ENCODE assay signal across 32 mouse cellular contexts in the genomic region with DNA sequence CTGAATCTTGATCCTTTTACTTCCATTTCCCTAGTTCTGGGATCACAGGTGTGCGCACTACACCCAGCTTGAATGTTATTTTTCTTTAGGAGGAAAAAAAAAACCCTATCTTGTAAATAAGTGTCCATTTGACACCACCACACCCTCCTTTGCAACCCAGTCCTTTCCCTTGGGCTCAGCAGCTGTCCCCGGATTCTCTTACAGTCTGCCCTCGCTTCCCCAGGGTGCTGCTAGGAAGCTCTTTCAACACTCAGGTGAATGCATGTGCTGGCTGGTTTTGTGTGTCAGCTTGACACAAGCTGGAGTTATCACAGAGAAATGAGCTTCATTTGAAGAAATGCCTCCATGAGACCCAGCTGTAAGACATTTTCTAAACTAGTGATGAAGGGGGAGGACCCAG. TPM values are rescaled to one million over a fixed set of nuclear protein-coding genes. Genes with fewer than 3 reads are reported as not detected.
"Had no signal": no experiment of that assay in that cellular context is flagged by ENCODE, and none has a peak within 500 bp of the region (broad histone marks: within the 10 kb centered on the region; RNA-seq: fewer than 3 reads in every experiment).

No protein-coding gene starts in this region.

- H3K4me2 ChIP-seq: heart, embryonic 12.5 days; hindbrain, embryonic 12.5 days; hindbrain, embryonic 14.5 days; intestine, embryonic 15.5 days; limb, embryonic 12.5 days; liver, embryonic 11.5 days; liver, embryonic 13.5 days had no signal

- H3K4me1 ChIP-seq: heart, embryonic 10.5 days; hindbrain, embryonic 10.5 days; hindbrain, embryonic 12.5 days; intestine, embryonic 15.5 days; liver, embryonic 13.5 days had no signal

- ATAC-seq: inflammation-experienced regulatory T-cells, adult 6 months; intestine, postnatal 0 days had no signal

- H3K4me3 ChIP-seq: heart, adult 2 months; heart, embryonic 10.5 days; heart, embryonic 12.5 days; hindbrain, embryonic 10.5 days; hindbrain, embryonic 12.5 days; intestine, embryonic 15.5 days; layer of hippocampus, adult 2 months; left cerebral cortex, adult 2 months; limb, embryonic 10.5 days; limb, embryonic 12.5 days; liver, embryonic 13.5 days had no signal

- H3K27me3 ChIP-seq: hindbrain, embryonic 12.5 days; intestine, embryonic 15.5 days had no signal

- H3K27ac ChIP-seq: heart, adult 2 months; heart, embryonic 10.5 days; hindbrain, embryonic 10.5 days; hindbrain, embryonic 12.5 days; hindbrain, embryonic 14.5 days; intestine, embryonic 15.5 days; layer of hippocampus, adult 2 months; left cerebral cortex, adult 2 months; limb, embryonic 10.5 days; limb, embryonic 12.5 days; liver, embryonic 13.5 days had no signal

- H3K9ac ChIP-seq: heart, embryonic 12.5 days; hindbrain, embryonic 12.5 days; hindbrain, embryonic 14.5 days; intestine, embryonic 15.5 days; limb, embryonic 12.5 days; liver, embryonic 13.5 days had no signal

- DNase-seq: gastrocnemius, postnatal 25 days; heart, adult 2 months; heart, postnatal 10 days; heart, postnatal 4 days; kidney, adult 18-20 months; kidney, adult 8-10 months; kidney, postnatal 10 days; kidney, postnatal 25 days; kidney, postnatal 4 days; liver; liver, embryonic 13.5 days had no signal

- H3K9me3 ChIP-seq: heart, embryonic 10.5 days; heart, embryonic 12.5 days; hindbrain, embryonic 10.5 days; hindbrain, embryonic 12.5 days; intestine, embryonic 15.5 days; limb, embryonic 10.5 days; limb, embryonic 12.5 days; liver, embryonic 13.5 days had no signal

- H3K36me3 ChIP-seq: heart, embryonic 10.5 days; heart, embryonic 12.5 days; hindbrain, embryonic 10.5 days; hindbrain, embryonic 12.5 days; intestine, embryonic 15.5 days; limb, embryonic 10.5 days; limb, embryonic 12.5 days; liver, embryonic 13.5 days had no signal

RNA-seq across cellular contexts. Expression of gene Hsd17b13, which starts 59.0 kb away (rescaled TPM):
- total RNA-seq: gastrocnemius, adult 8-10 months; gastrocnemius, postnatal 25 days; granulocyte monocyte progenitor cell, adult 5-6 weeks; heart, adult 2 months; heart, postnatal 10 days; heart, postnatal 25 days; layer of hippocampus, adult 2 months; layer of hippocampus, postnatal 10 days; layer of hippocampus, postnatal 25 days had no signal
- polyA plus RNA-seq: heart, adult 2 months; heart, embryonic 10.5 days; heart, embryonic 12.5 days; heart, embryonic 14.5 days; hindbrain, embryonic 10.5 days; hindbrain, embryonic 12.5 days; hindbrain, embryonic 14.5 days; hindbrain, embryonic 16.5 days; inflammation-experienced regulatory T-cells, adult 6 months; kidney, embryonic 14.5 days; limb, embryonic 10.5 days; limb, embryonic 12.5 days had no signal
